Mouse (Mus musculus) MEL (cell line): ENCODE measurements around the gene Gm960. TPM values are rescaled to one million over a fixed set of nuclear protein-coding genes. Genes with fewer than 3 reads are reported as not detected.

Experiments
- DNase-seq: peaks from one replicate; pipeline ENCODE4 v3.0.0; 2011; ENCODE audit warnings: low read depth, low spot score
- H3K27ac ChIP-seq: 2 replicates; pipeline ENCODE4 v1.5.1; 2012; ENCODE audit warnings: low read depth, mild to moderate bottlenecking, control low read depth, low read length, moderate library complexity; ENCODE audit not compliant: control insufficient read depth
- H3K27me3 ChIP-seq, 2 experiments: fragments of 150-350 bp in 1 of 2; sonication (generic) in 1 of 2; 2 replicates each; pipeline ENCODE4 v1.6.1; 2012; ENCODE audit warnings: low read length in 2 of 2, mild to moderate bottlenecking in 2 of 2, improper control_type of control experiment in 1 of 2, moderate library complexity in 1 of 2; ENCODE audit not compliant: insufficient read depth in 2 of 2, control insufficient read depth in 1 of 2
- H3K36me3 ChIP-seq, 2 experiments: 2 replicates each; pipeline ENCODE4 v1.6.1; 2012 to 2014; ENCODE audit warnings: low read length in 2 of 2, improper control_type of control experiment in 1 of 2, inconsistent platforms in 1 of 2, mild to moderate bottlenecking in 1 of 2; ENCODE audit not compliant: insufficient read depth in 2 of 2, control insufficient read depth in 1 of 2
- H3K4me1 ChIP-seq, 2 experiments: fragments of 150-350 bp in 1 of 2; sonication (generic) in 1 of 2; 2 replicates each; pipeline ENCODE4 v1.6.1; 2012; ENCODE audit warnings: low read length in 2 of 2, improper control_type of control experiment in 1 of 2, mild to moderate bottlenecking in 1 of 2; ENCODE audit not compliant: insufficient read depth in 2 of 2, control insufficient read depth in 1 of 2
- H3K4me3 ChIP-seq, 2 experiments: fragments of 150-350 bp in 1 of 2; sonication (generic) in 1 of 2; 2 replicates each; pipeline ENCODE4 v1.5.1; 2012; ENCODE audit warnings: low read depth in 2 of 2, low read length in 2 of 2, mild to moderate bottlenecking in 2 of 2, moderate library complexity in 2 of 2, control low read depth in 1 of 2, improper control_type of control experiment in 1 of 2; ENCODE audit not compliant: control insufficient read depth in 1 of 2, insufficient read depth in 1 of 2
- H3K79me2 ChIP-seq: 2 replicates; pipeline ENCODE4 v1.6.1; 2012; ENCODE audit warnings: mild to moderate bottlenecking, low read length, moderate library complexity; ENCODE audit not compliant: control insufficient read depth, poor library complexity, insufficient read depth
- H3K9ac ChIP-seq: 2 replicates; pipeline ENCODE4 v1.6.1; 2012; ENCODE audit warnings: low read depth, mild to moderate bottlenecking, control low read depth, low read length, moderate library complexity; ENCODE audit not compliant: control insufficient read depth, poor library complexity, severe bottlenecking
- H3K9me3 ChIP-seq: fragments of 150-350 bp; sonication (generic); replicated peaks from 2 replicates; pipeline ENCODE4 v1.6.1; 2012; ENCODE audit warnings: mild to moderate bottlenecking, low read length, improper control_type of control experiment, moderate library complexity; ENCODE audit not compliant: insufficient read depth
- BHLHE40 ChIP-seq: IDR thresholded peaks from 2 replicates; pipeline ENCODE4 v1.6.1; 2012; ENCODE audit warnings: low read depth, mild to moderate bottlenecking, inconsistent platforms, low read length, improper control_type of control experiment, borderline replicate concordance
- CHD2 ChIP-seq: IDR thresholded peaks from 2 replicates; pipeline ENCODE4 v1.6.1; 2011; ENCODE audit warnings: low read length, improper control_type of control experiment
- CTCF ChIP-seq, 3 experiments: IDR thresholded peaks in 2 of 3; conservative IDR thresholded peaks in 1 of 3; 2 replicates each; pipeline ENCODE4 v1.5.1; 2011 to 2012; ENCODE audit warnings: low read length in 3 of 3, low read depth in 2 of 3, mild to moderate bottlenecking in 2 of 3, improper control_type of control experiment in 1 of 3, inconsistent platforms in 1 of 3, mixed read lengths in 1 of 3, moderate library complexity in 1 of 3; ENCODE audit not compliant: control insufficient read depth in 1 of 3, insufficient read depth in 1 of 3, poor library complexity in 1 of 3, severe bottlenecking in 1 of 3
- ELF1 ChIP-seq: IDR thresholded peaks from 2 replicates; pipeline ENCODE4 v1.6.1; 2014; ENCODE audit warnings: low read depth, mild to moderate bottlenecking, inconsistent platforms, low read length, improper control_type of control experiment, moderate library complexity
- ETS1 ChIP-seq: IDR thresholded peaks from 2 replicates; pipeline ENCODE4 v1.6.1; 2012; ENCODE audit warnings: low read depth, mild to moderate bottlenecking, inconsistent platforms, low read length, improper control_type of control experiment, moderate library complexity
- GABPA ChIP-seq: IDR thresholded peaks from 2 replicates; pipeline ENCODE4 v1.6.1; 2012; ENCODE audit warnings: low read depth, mild to moderate bottlenecking, inconsistent platforms, low read length, improper control_type of control experiment, moderate library complexity
- GATA1 ChIP-seq: IDR thresholded peaks from 2 replicates; pipeline ENCODE4 v1.6.1; 2011; ENCODE audit warnings: low read depth, low read length, improper control_type of control experiment
- KAT2A ChIP-seq: conservative IDR thresholded peaks from 2 replicates; pipeline ENCODE4 v1.6.1; 2012; ENCODE audit warnings: low read depth, low read length, improper control_type of control experiment, inconsistent platforms
- MAX ChIP-seq: IDR thresholded peaks from 2 replicates; pipeline ENCODE4 v1.6.1; 2011; ENCODE audit warnings: low read length, improper control_type of control experiment
- MAZ ChIP-seq: IDR thresholded peaks from 2 replicates; pipeline ENCODE4 v1.6.1; 2012; ENCODE audit warnings: low read depth, mild to moderate bottlenecking, inconsistent platforms, low read length, improper control_type of control experiment
- POLR2AphosphoS2 ChIP-seq: IDR thresholded peaks from 2 replicates; pipeline ENCODE4 v1.6.1; 2011; ENCODE audit warnings: low read length, improper control_type of control experiment
- RAD21 ChIP-seq: IDR thresholded peaks from 2 replicates; pipeline ENCODE4 v1.6.1; 2011; ENCODE audit warnings: mild to moderate bottlenecking, low read depth, low read length, improper control_type of control experiment
- SMC3 ChIP-seq: IDR thresholded peaks from 2 replicates; pipeline ENCODE4 v1.6.1; 2011; ENCODE audit warnings: low read depth, low read length, improper control_type of control experiment
- USF2 ChIP-seq, 2 experiments: IDR thresholded peaks; 2 replicates each; pipeline ENCODE4 v1.6.1; 2011 to 2012; ENCODE audit warnings: improper control_type of control experiment in 2 of 2, low read length in 2 of 2, borderline replicate concordance in 1 of 2, inconsistent platforms in 1 of 2, low read depth in 1 of 2, mild to moderate bottlenecking in 1 of 2; ENCODE audit not compliant: insufficient read depth in 1 of 2
- ZC3H11A ChIP-seq: IDR thresholded peaks from 2 replicates; pipeline ENCODE4 v1.6.1; 2012; ENCODE audit warnings: low read depth, mild to moderate bottlenecking, inconsistent platforms, low read length, improper control_type of control experiment
- ZKSCAN1 ChIP-seq: IDR thresholded peaks from 2 replicates; pipeline ENCODE4 v1.6.1; 2012; ENCODE audit warnings: low read depth, mild to moderate bottlenecking, inconsistent platforms, low read length, improper control_type of control experiment, moderate library complexity
- ZMIZ1 ChIP-seq: IDR thresholded peaks from 2 replicates; pipeline ENCODE4 v1.6.1; 2012; ENCODE audit warnings: low read depth, mild to moderate bottlenecking, inconsistent platforms, low read length, improper control_type of control experiment, moderate library complexity
- ZNF384 ChIP-seq: IDR thresholded peaks from 2 replicates; pipeline ENCODE4 v1.6.1; 2012; ENCODE audit warnings: low read depth, mild to moderate bottlenecking, inconsistent platforms, low read length, improper control_type of control experiment
- polyA plus RNA-seq, 2 experiments: library from polyadenylated mRNA; stranded (reverse) in 1 of 2; unstranded in 1 of 2; fragments of >175 nt in 1 of 2; fragments of >200 nt in 1 of 2; gene quantifications; 2 replicates each; pipeline versions ENCODE4 v1.2.1 to v1.2.4; 2012; ENCODE audit warnings: low replicate concordance in 2 of 2, low read depth in 1 of 2; ENCODE audit not compliant: insufficient read length in 2 of 2, insufficient read depth in 1 of 2, missing spikeins in 1 of 2
- total RNA-seq: library from RNA; depleted of rRNA; stranded (reverse); fragments of 300-350 nt; gene quantifications from 2 replicates; pipeline ENCODE4 v1.2.3, GENCODE M21; 2012

Gm960 gene
- total and polyA plus RNA-seq, 3 experiments, result 2.1 to 2.3 TPM; not detected in 1

GRCm38 (mm10) chr19:4590025-4590424 is 108.4 kb downstream of the Gm960 start:
- Histone ChIP-seq H3K9ac (no peak overlapping the region), H3K79me2 (no peaks in the 10 kb centered on the region), H3K4me3 (no peak overlapping the region), H3K27me3 (no peaks in the 10 kb centered on the region), H3K4me1 (peaks cover 0 to 3% of the 10 kb centered on the region in 2 experiments; a peak in 2 of 4 replicates), H3K9me3 (no peaks in the 10 kb centered on the region), H3K27ac (no peak overlapping the region), H3K36me3 (no peaks in the 10 kb centered on the region; a peak in 1 of 4 replicates)
- DNase-seq, result peak; percentile 66
- no peak for TF ChIP-seq ZMIZ1
- TF ChIP-seq ETS1, result peak; percentile 52

DNA sequence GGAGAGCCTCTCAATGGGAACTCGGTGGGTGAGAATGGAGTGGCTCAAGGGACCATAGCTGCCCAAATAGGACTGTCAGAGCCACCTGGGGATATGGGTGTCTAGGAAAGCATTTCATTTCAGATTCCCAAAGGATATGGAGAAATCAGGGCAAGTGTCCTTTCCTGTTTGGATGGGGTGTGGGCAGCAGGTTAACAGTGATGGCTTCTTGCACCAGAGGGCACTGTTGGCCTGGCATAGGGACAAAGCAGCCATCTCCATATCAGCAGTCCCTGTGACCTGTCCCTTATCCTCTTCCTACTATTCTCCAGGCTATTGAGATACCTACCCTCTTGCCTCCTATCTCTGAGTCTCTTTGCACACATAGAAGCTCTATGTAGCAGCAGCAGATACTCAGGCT is 109.4 kb downstream of the Gm960 start:
- H3K27ac ChIP-seq, result no peak overlapping the region
- H3K4me1 ChIP-seq, result peaks cover 0 to 3% of the 10 kb centered on the region in 2 experiments; a peak in 2 of 4 replicates
- H3K9me3 ChIP-seq, result no peaks in the 10 kb centered on the region
- DNase-seq, result no peak
- H3K4me3 ChIP-seq, result no peak overlapping the region
- H3K27me3 ChIP-seq, result no peaks in the 10 kb centered on the region
- no peaks in the 10 kb centered on the region for H3K79me2 ChIP-seq
- H3K9ac ChIP-seq, result no peak overlapping the region
- TF ChIP-seq GATA1 (no peak), CHD2 (no peak), ETS1 (no peak), MAX (no peak), USF2 (IDR thresholded peaks at IDR 0.05; ENCODE audit: borderline replicate concordance in 1 of 2, insufficient read depth in 1 of 2, low read depth in 1 of 2, low read length in 2 of 2) (no peak), BHLHE40 (no peak), ELF1 (no peak), KAT2A (no peak), POLR2AphosphoS2 (no peak), RAD21 (peak; percentile 16), CTCF (IDR thresholded peaks at IDR 0.05 in 2 of 3, conservative IDR thresholded peaks at IDR 0.05 in 1 of 3; ENCODE audit: control insufficient read depth in 1 of 3, insufficient read depth in 1 of 3, low read depth in 2 of 3, low read length in 3 of 3, poor library complexity in 1 of 3, severe bottlenecking in 1 of 3) (peak; percentile 4 to 24 (median 7); a peak in 2 of 6 replicates), ZKSCAN1 (no peak), GABPA (no peak), ZNF384 (no peak), MAZ (no peak), ZC3H11A (no peak), SMC3 (no peak)
- H3K36me3 ChIP-seq, result no peaks in the 10 kb centered on the region; a peak in 1 of 4 replicates
